Mouse (Mus musculus): Measurements from ENCODE around the gene Nanos3. TPM values are rescaled to one million over a fixed set of nuclear protein-coding genes. Genes with fewer than 3 reads are reported as not detected.

Gene Nanos3
- total RNA-seq, 2 experiments from 2014 or later, result 2.6 to 5.0 TPM

GRCm38 (mm10) chr8:84167696-84168095 lies 17.3 kb downstream of the Nanos3 start:
- Histone ChIP-seq H3K27ac (no peak overlapping the region), H3K4me3 (no peak overlapping the region)
- DNase-seq (ENCODE audit: low spot score in 2 of 2), result no peak
- TF ChIP-seq CTCF (conservative IDR thresholded peaks at IDR 0.05), result no peak

GRCm38 (mm10) chr8:84157620-84158019 lies 27.4 kb downstream of the Nanos3 start:
- Histone ChIP-seq H3K4me3 (no peak overlapping the region), H3K27ac (no peak overlapping the region)
- DNase-seq (ENCODE audit: low spot score in 2 of 2), result no peak
- no peak for TF ChIP-seq CTCF (conservative IDR thresholded peaks at IDR 0.05)

GRCm38 (mm10) chr8:84149181-84149580 lies 35.8 kb downstream of the Nanos3 start:
- no peak overlapping the region for H3K4me3 ChIP-seq
- DNase-seq (ENCODE audit: low spot score in 2 of 2), result no peak
- TF ChIP-seq CTCF (conservative IDR thresholded peaks at IDR 0.05), result no peak
- no peak overlapping the region for H3K27ac ChIP-seq

GRCm38 (mm10) chr8:84148531-84148850 lies 36.5 kb downstream of the Nanos3 start:
- H3K27ac ChIP-seq, result no peak overlapping the region
- TF ChIP-seq CTCF (conservative IDR thresholded peaks at IDR 0.05), result no peak
- H3K4me3 ChIP-seq, result peak overlapping the region; percentile 61; the same call in 1 of the 2 replicates
- DNase-seq (ENCODE audit: low spot score in 2 of 2), result no peak

- TF ChIP-seq CTCF (conservative IDR thresholded peaks at IDR 0.05), result no peak
- DNase-seq (ENCODE audit: low spot score in 2 of 2), result peak; percentile 93 to 97
- peak within 1 kb of the TSS; percentile 61 for H3K4me3 ChIP-seq
- H3K27ac ChIP-seq, result peak within 1 kb of the TSS; percentile 91
Measured at GRCm38 (mm10) chr8:84147769-84148530, 37.1 kb downstream of the Nanos3 start, which contains the start of the genes Cc2d1a and 4930432K21Rik. TSS of gene Cc2d1a (minus strand) at chr8:84147936. TSS of gene 4930432K21Rik (plus strand) at chr8:84148025.

- TF ChIP-seq CTCF (conservative IDR thresholded peaks at IDR 0.05), result peak; percentile 8; the same call in 1 of the 2 replicates
- Histone ChIP-seq H3K4me3 (peak overlapping the region; percentile 61), H3K27ac (peak overlapping the region; percentile 91)
- no peak for DNase-seq (ENCODE audit: low spot score in 2 of 2)
Measured at GRCm38 (mm10) chr8:84147324-84147766, 37.7 kb downstream of the Nanos3 start.

GRCm38 (mm10) chr8:84144636-84145245 lies 40.3 kb downstream of the Nanos3 start:
- TF ChIP-seq CTCF (conservative IDR thresholded peaks at IDR 0.05), result no peak
- H3K4me3 ChIP-seq, result no peak overlapping the region
- DNase-seq (ENCODE audit: low spot score in 2 of 2), result peak in 1 of 2 experiments; percentile 32
- no peak overlapping the region for H3K27ac ChIP-seq

GRCm38 (mm10) chr8:84140838-84141237 lies 44.2 kb downstream of the Nanos3 start:
- no peak for TF ChIP-seq CTCF (conservative IDR thresholded peaks at IDR 0.05)
- Histone ChIP-seq H3K27ac (no peak overlapping the region), H3K4me3 (no peak overlapping the region)
- no peak for DNase-seq (ENCODE audit: low spot score in 2 of 2)

GRCm38 (mm10) chr8:84137848-84138247 lies 47.2 kb downstream of the Nanos3 start:
- no peak overlapping the region for H3K27ac ChIP-seq
- no peak for DNase-seq (ENCODE audit: low spot score in 2 of 2)
- TF ChIP-seq CTCF (conservative IDR thresholded peaks at IDR 0.05), result no peak
- H3K4me3 ChIP-seq, result no peak overlapping the region

GRCm38 (mm10) chr8:84132225-84132624 lies 52.8 kb downstream of the Nanos3 start:
- no peak for DNase-seq (ENCODE audit: low spot score in 2 of 2)
- no peak for TF ChIP-seq CTCF (conservative IDR thresholded peaks at IDR 0.05)
- H3K4me3 ChIP-seq, result no peak overlapping the region
- H3K27ac ChIP-seq, result no peak overlapping the region

GRCm38 (mm10) chr8:84130806-84131205 lies 54.2 kb downstream of the Nanos3 start:
- DNase-seq (ENCODE audit: low spot score in 2 of 2), result no peak
- Histone ChIP-seq H3K27ac (no peak overlapping the region), H3K4me3 (no peak overlapping the region)
- TF ChIP-seq CTCF (conservative IDR thresholded peaks at IDR 0.05), result no peak

GRCm38 (mm10) chr8:84128277-84128676 lies 56.7 kb downstream of the Nanos3 start:
- Histone ChIP-seq H3K27ac (no peak overlapping the region), H3K4me3 (no peak overlapping the region)
- DNase-seq (ENCODE audit: low spot score in 2 of 2), result no peak
- TF ChIP-seq CTCF (conservative IDR thresholded peaks at IDR 0.05), result 0 out of 2 replicates have a peak, but pooled peaks have one; percentile 5

- DNase-seq (ENCODE audit: low spot score in 2 of 2), result no peak
- H3K27ac ChIP-seq, result no peak overlapping the region
- TF ChIP-seq CTCF (conservative IDR thresholded peaks at IDR 0.05), result no peak
- H3K4me3 ChIP-seq, result no peak overlapping the region
Measured at GRCm38 (mm10) chr8:84127202-84127901, 57.7 kb downstream of the Nanos3 start.

Data from layer of hippocampus, adult 2 months (tissue).